In genomic region chr17:44011917-44012316, GRCm38 (mm10) we compare ENCODE assay signal across 19 mouse cellular contexts.
"Had no signal": no experiment of that assay in that cellular context is flagged by ENCODE, and none has a peak within 500 bp of the region (broad histone marks: within the 10 kb centered on the region; RNA-seq: fewer than 3 reads in every experiment).

No protein-coding gene starts in this region.

- H3K27ac ChIP-seq: midbrain, embryonic 10.5 days; midbrain, embryonic 12.5 days; neural tube, embryonic 13.5 days; neural tube, embryonic 15.5 days had no signal

- H3K4me2 ChIP-seq: lung, embryonic 14.5 days; midbrain, embryonic 12.5 days; neural tube, embryonic 13.5 days; neural tube, embryonic 15.5 days had no signal

- DNase-seq: lung, adult 18-20 months; lung, embryonic 14.5 days; lung, postnatal 10 days; lung, postnatal 4 days; midbrain, embryonic 14.5 days; retina, postnatal 1 day; right cerebral cortex, adult 18-20 months; right cerebral cortex, postnatal 25 days; right cerebral cortex, postnatal 4 days; spleen, adult 18-20 months; thymus, adult 2 months; thymus, postnatal 25 days; thymus, postnatal 4 days had no signal

- H3K9ac ChIP-seq: lung, embryonic 14.5 days; midbrain, embryonic 12.5 days; neural tube, embryonic 13.5 days; neural tube, embryonic 15.5 days had no signal

- H3K4me1 ChIP-seq: midbrain, embryonic 10.5 days; midbrain, embryonic 12.5 days; neural tube, embryonic 13.5 days; neural tube, embryonic 15.5 days had no signal

- H3K27me3 ChIP-seq: midbrain, embryonic 12.5 days; neural tube, embryonic 13.5 days; neural tube, embryonic 15.5 days had no signal

- H3K4me3 ChIP-seq: midbrain, embryonic 10.5 days; midbrain, embryonic 12.5 days; myocyte; neural tube, embryonic 13.5 days; neural tube, embryonic 15.5 days had no signal

- H3K36me3 ChIP-seq: midbrain, embryonic 10.5 days; midbrain, embryonic 12.5 days; neural tube, embryonic 13.5 days; neural tube, embryonic 15.5 days had no signal

- ATAC-seq: midbrain, embryonic 16.5 days had no signal

- H3K9me3 ChIP-seq: midbrain, embryonic 10.5 days; midbrain, embryonic 12.5 days; neural tube, embryonic 13.5 days; neural tube, embryonic 15.5 days had no signal
